Mouse (Mus musculus) C2C12 (cell line): Measurements from ENCODE around the gene Sqstm1.
"Not testable (repeated sequence)": the region's sequence is repeated elsewhere in the genome, so short reads cannot be mapped to it uniquely, and the experiment has no call there.

Experiments used
- CEBPB ChIP-seq: IDR thresholded peaks from one replicate; pipeline ENCODE4 v1.6.1; 2011; ENCODE audit warnings: low read depth, mild to moderate bottlenecking, control low read depth, moderate library complexity
- CTCF ChIP-seq: IDR thresholded peaks from one replicate; pipeline ENCODE4 v1.5.1; 2011; ENCODE audit not compliant: control insufficient read depth, insufficient read depth, insufficient read length
- FOSL1 ChIP-seq: IDR thresholded peaks from one replicate; pipeline ENCODE4 v1.8.0; 2011; ENCODE audit warnings: mild to moderate bottlenecking, low read length; ENCODE audit not compliant: poor library complexity, insufficient read depth, severe bottlenecking
- MAX ChIP-seq: IDR thresholded peaks from one replicate; pipeline ENCODE4 v1.6.1; 2011; ENCODE audit warnings: mild to moderate bottlenecking, control low read depth
- MYOD1 ChIP-seq: IDR thresholded peaks from one replicate; pipeline ENCODE4 v1.6.1; 2011; ENCODE audit warnings: low read depth; ENCODE audit not compliant: control insufficient read depth, insufficient read length
- MYOG ChIP-seq: IDR thresholded peaks from one replicate; pipeline ENCODE4 v1.6.1; 2011; ENCODE audit not compliant: control insufficient read depth, insufficient read length; ENCODE audit errors: extremely low read depth
- USF1 ChIP-seq: IDR thresholded peaks from one replicate; pipeline ENCODE4 v1.6.1; 2011; ENCODE audit warnings: low read depth, mild to moderate bottlenecking, control low read depth, moderate library complexity

DNA sequence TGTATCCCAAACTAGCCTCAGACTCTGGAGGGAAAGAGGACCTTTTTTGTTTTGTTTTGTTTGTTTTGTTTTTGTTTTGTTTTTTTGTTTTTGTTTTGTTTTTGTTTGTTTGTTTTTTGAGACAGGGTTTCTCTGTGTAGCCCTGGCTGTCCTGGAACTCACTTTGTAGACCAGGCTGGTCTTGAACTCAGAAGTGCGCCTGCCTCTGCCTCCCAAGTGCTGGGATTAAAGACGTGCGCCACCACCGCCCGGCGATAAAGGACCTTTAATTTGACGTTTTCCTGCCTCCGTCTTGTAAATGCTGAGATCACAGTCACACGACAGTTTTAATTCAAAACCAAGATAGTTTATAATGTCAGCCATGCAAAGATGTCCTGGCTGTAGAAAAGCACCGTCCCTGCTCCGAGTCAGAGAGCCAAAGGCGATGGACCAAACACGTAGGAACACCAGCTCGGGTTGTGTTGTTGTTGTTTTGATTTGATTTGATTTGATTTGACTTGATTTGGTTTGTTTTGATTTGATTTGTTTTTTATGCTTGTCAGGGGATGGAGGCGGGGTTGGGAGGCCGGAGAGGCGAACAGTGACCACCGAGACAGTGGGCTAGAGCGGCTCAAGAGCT, 36.4 kb downstream of the Sqstm1 start, which contains the start of gene Mrnip:
- TF ChIP-seq CTCF, MAX, FOSL1, USF1, CEBPB, MYOD1, MYOG: not testable (repeated sequence)
